In genomic region chr3:68693441-68694048, GRCm38 (mm10) we compare ENCODE assay signal across 8 mouse cellular contexts. TPM values are rescaled to one million over a fixed set of nuclear protein-coding genes. Genes with fewer than 3 reads are reported as not detected.
A peak's percentile ranks its signal among the peaks of the same experiment; 100 is the strongest.
DNase-seq lines count a peak whose midpoint lies in the region; ATAC-seq and TF ChIP-seq lines count a peak whose summit lies in the region.

No protein-coding gene starts in this region.

- peaks cover 13% of the 10 kb centered on the region for H3K4me1 ChIP-seq in embryonic facial prominence, embryonic 15.5 days

- intact Hi-C loops in heart, postnatal 14 days (cut with DNase I): no loop called here
- intact Hi-C loops in left cerebral cortex, adult 2 months (cut with DNase I): loop anchor here (1.0 to 5.0 kb wide), 2 partner anchors 17 to 76 kb away; no protein-coding TSS in a partner anchor

- H3K4me2 ChIP-seq in embryonic facial prominence, embryonic 15.5 days (replicated peaks): 0 out of 2 replicates have a peak overlapping the region, but pooled peaks have one; percentile 1

- DNase-seq in cerebellum, adult 11 months: no peak
- DNase-seq in A20 (ENCODE audit: low read depth, low spot score): peak; percentile 66
- peak; percentile 70 to 78 for DNase-seq in heart, postnatal 14 days
- peak; percentile 64 to 79 for DNase-seq in left cerebral cortex, adult 2 months (ENCODE audit: extremely low spot score in 1 of 2, low spot score in 2 of 2)
- peak; percentile 73 for DNase-seq in lung, postnatal 25 days (ENCODE audit: low spot score)
- peak; percentile 88 for DNase-seq in telencephalon, adult 2 months (ENCODE audit: low read depth, low spot score)

- no peaks in the 10 kb centered on the region for H3K36me3 ChIP-seq in embryonic facial prominence, embryonic 15.5 days

- no peaks in the 10 kb centered on the region for H3K9me3 ChIP-seq in embryonic facial prominence, embryonic 15.5 days (replicated peaks)

- 41% methylated on average over 11 of the region's 11 CpGs for WGBS in embryonic facial prominence, embryonic 15.5 days

- H3K9ac ChIP-seq in embryonic facial prominence, embryonic 15.5 days: no peak overlapping the region

- 0 out of 2 replicates have a peak, but pooled peaks cover 3% of the 10 kb centered on the region for H3K27me3 ChIP-seq in embryonic facial prominence, embryonic 15.5 days

- ATAC-seq in cerebellum, adult (ENCODE audit: insufficient number of reproducible peaks, low FRiP score, low TSS enrichment): peak; percentile 49; the same call in 1 of the 2 replicates
- ATAC-seq in embryonic facial prominence, embryonic 15.5 days (ENCODE audit: insufficient number of reproducible peaks, low FRiP score, low TSS enrichment, low read depth): peak; percentile 77

- TF ChIP-seq CTCF in left cerebral cortex, adult 2 months (IDR thresholded peaks at IDR 0.05): peak; percentile 9; the same call in 1 of the 2 replicates

- H3K4me3 ChIP-seq in embryonic facial prominence, embryonic 15.5 days (replicated peaks): no peak overlapping the region
- no peak overlapping the region for H3K4me3 ChIP-seq in left cerebral cortex, adult 2 months

- H3K27ac ChIP-seq in embryonic facial prominence, embryonic 15.5 days (replicated peaks): no peak overlapping the region; the same call in 1 of the 2 replicates
- peak overlapping the region; percentile 88 for H3K27ac ChIP-seq in left cerebral cortex, adult 2 months

RNA-seq across cellular contexts. Expression of gene Il12a, which starts 3.1 kb away (rescaled TPM):
- polyA plus RNA-seq in embryonic facial prominence, embryonic 15.5 days (2015; fragmentation: Nextera tagmentation; extraction: Ambion mirVana): 0.77 and 1.00 TPM in 2 replicates
- under 1 TPM; 0.27 to 0.60 TPM for total RNA-seq in heart, postnatal 14 days (2021)
- 1 to 10 TPM; 2.8 to 4.2 TPM for total RNA-seq in left cerebral cortex, adult 2 months (2021)
